Mouse (Mus musculus) liver, embryonic 11.5 days (tissue): ENCODE data around the gene Spaca3. TPM values are rescaled to one million over a fixed set of nuclear protein-coding genes. Genes with fewer than 3 reads are reported as not detected.
A peak's percentile ranks its signal among the peaks of the same experiment; 100 is the strongest.

Experiments used
- ATAC-seq: fragments of 200-750 bp; cut with Nextera tagmentation; replicated peaks from 2 replicates; pipeline ENCODE4 v1.8.0; 2017; ENCODE audit warnings: moderate number of reproducible peaks, mild to moderate bottlenecking, moderate TSS enrichment, moderate library complexity; ENCODE audit not compliant: low FRiP score
- DNase-seq: peaks from one replicate; pipeline ENCODE4 v3.0.0-alpha.2; 2017; ENCODE audit warnings: low spot score
- H3K27ac ChIP-seq: fragments of 300-500 bp; sonication (generic); 2 replicates; pipeline ENCODE4 v1.5.1; 2014; ENCODE audit warnings: mild to moderate bottlenecking, low read depth, low read length, control low read depth
- H3K27me3 ChIP-seq: fragments of 300-500 bp; sonication (generic); replicated peaks from 2 replicates; pipeline ENCODE4 v1.6.1; 2014; ENCODE audit warnings: low read length, mixed read lengths; ENCODE audit not compliant: control insufficient read depth, insufficient read depth
- H3K36me3 ChIP-seq: fragments of 300-500 bp; sonication (generic); 2 replicates; pipeline ENCODE4 v1.6.1; 2014; ENCODE audit warnings: mild to moderate bottlenecking, low read length, moderate library complexity, mixed read lengths; ENCODE audit not compliant: control insufficient read depth, insufficient read depth
- H3K4me1 ChIP-seq: fragments of 300-500 bp; sonication (generic); replicated peaks from 2 replicates; pipeline ENCODE4 v1.6.1; 2014; ENCODE audit warnings: low read length, mixed read lengths; ENCODE audit not compliant: control insufficient read depth, insufficient read depth
- H3K4me2 ChIP-seq: fragments of 300-500 bp; sonication (generic); 2 replicates; pipeline ENCODE4 v1.6.1; 2014; ENCODE audit warnings: mild to moderate bottlenecking, control low read depth, moderate library complexity
- H3K4me3 ChIP-seq: fragments of 300-500 bp; sonication (generic); 2 replicates; pipeline ENCODE4 v1.5.1; 2014; ENCODE audit warnings: low read depth, low read length, control low read depth
- H3K9ac ChIP-seq: fragments of 300-500 bp; sonication (generic); 2 replicates; pipeline ENCODE4 v1.6.1; 2014; ENCODE audit warnings: low read depth, low read length, control low read depth
- H3K9me3 ChIP-seq: fragments of 300-500 bp; sonication (generic); 2 replicates; pipeline ENCODE4 v1.6.1; 2016; ENCODE audit warnings: low read length, inconsistent platforms, mixed read lengths; ENCODE audit not compliant: control insufficient read depth
- WGBS: fragments of 180-500 bp; shearing (Covaris S2); extraction: QIAGEN DNeasy Blood & Tissue Kit; methylation state at CpG from one replicate; pipeline ENCODE4 v1.1.7; 2014; 5-methylcytosine and 5-hydroxymethylcytosine counted together
- polyA plus RNA-seq: library from polyadenylated mRNA; unstranded; fragments of >200 nt; fragmentation: Nextera tagmentation; extraction: Ambion mirVana; gene quantifications from 2 replicates; pipeline ENCODE4 v1.2.1, GENCODE M21; 2014

Spaca3 gene
- polyA plus RNA-seq, 1 experiment from 2014 or later = not detected

GRCm38 (mm10) chr11:80821296-80821695 is 36.9 kb upstream of the Spaca3 start:
- ATAC-seq (0 out of 2 replicates have a peak, but pooled peaks have one; percentile 38), DNase-seq (peak; percentile 44)
- Histone ChIP-seq H3K36me3 (no peaks in the 10 kb centered on the region), H3K27ac (0 out of 2 replicates have a peak overlapping the region, but pooled peaks have one; percentile 3), H3K27me3 (no peaks in the 10 kb centered on the region), H3K4me3 (no peak overlapping the region), H3K9me3 (no peaks in the 10 kb centered on the region), H3K4me2 (peak overlapping the region; percentile 51), H3K4me1 (peaks cover 11% of the 10 kb centered on the region), H3K9ac (no peak overlapping the region)
- WGBS = 31% methylated on average over 14 of the region's 14 CpGs

GRCm38 (mm10) chr11:80821794-80822193 is 36.4 kb upstream of the Spaca3 start:
- Histone ChIP-seq H3K27me3 (no peaks in the 10 kb centered on the region), H3K4me2 (peak overlapping the region; percentile 51), H3K9ac (no peak overlapping the region), H3K9me3 (no peaks in the 10 kb centered on the region), H3K27ac (no peak overlapping the region), H3K4me3 (no peak overlapping the region), H3K36me3 (no peaks in the 10 kb centered on the region), H3K4me1 (peaks cover 11% of the 10 kb centered on the region)
- 52% methylated on average over 9 of the region's 9 CpGs for WGBS
- DNase-seq (no peak), ATAC-seq (no peak)

GRCm38 (mm10) chr11:80835395-80835794 is 22.8 kb upstream of the Spaca3 start:
- Histone ChIP-seq H3K27ac (no peak overlapping the region), H3K27me3 (no peaks in the 10 kb centered on the region), H3K9ac (no peak overlapping the region), H3K36me3 (no peaks in the 10 kb centered on the region), H3K4me3 (no peak overlapping the region), H3K4me1 (no peaks in the 10 kb centered on the region), H3K9me3 (no peaks in the 10 kb centered on the region), H3K4me2 (no peak overlapping the region)
- no peak for ATAC-seq
- 76% methylated on average over 2 of the region's 2 CpGs for WGBS
- DNase-seq = no peak

- Histone ChIP-seq H3K9me3 (no peaks in the 10 kb centered on the region), H3K4me2 (no peak overlapping the region), H3K4me1 (no peaks in the 10 kb centered on the region), H3K4me3 (no peak overlapping the region), H3K27me3 (no peaks in the 10 kb centered on the region), H3K9ac (no peak overlapping the region), H3K27ac (no peak overlapping the region), H3K36me3 (no peaks in the 10 kb centered on the region)
- no peak for ATAC-seq
- DNase-seq = no peak
- 59% methylated on average over 4 of the region's 4 CpGs for WGBS
These were observed 22.3 kb upstream of the Spaca3 start for GRCm38 (mm10) chr11:80835841-80836240.

GRCm38 (mm10) chr11:80838724-80839123 is 19.4 kb upstream of the Spaca3 start:
- Histone ChIP-seq H3K36me3 (no peaks in the 10 kb centered on the region), H3K4me2 (no peak overlapping the region), H3K9me3 (no peaks in the 10 kb centered on the region), H3K4me3 (no peak overlapping the region), H3K4me1 (no peaks in the 10 kb centered on the region), H3K9ac (no peak overlapping the region), H3K27ac (no peak overlapping the region), H3K27me3 (no peaks in the 10 kb centered on the region)
- WGBS = 61% methylated on average over 1 of the region's 1 CpGs
- ATAC-seq = no peak
- DNase-seq = no peak

- Histone ChIP-seq H3K4me3 (no peak overlapping the region), H3K9ac (no peak overlapping the region), H3K36me3 (no peaks in the 10 kb centered on the region), H3K4me1 (no peaks in the 10 kb centered on the region), H3K27ac (no peak overlapping the region), H3K27me3 (no peaks in the 10 kb centered on the region), H3K4me2 (no peak overlapping the region), H3K9me3 (no peaks in the 10 kb centered on the region)
- ATAC-seq (no peak), DNase-seq (no peak)
- 47% methylated on average over 2 of the region's 2 CpGs for WGBS
These were observed 14.7 kb upstream of the Spaca3 start for GRCm38 (mm10) chr11:80843435-80843834.

- WGBS = 70% methylated on average over 7 of the region's 7 CpGs
- no peak for ATAC-seq
- DNase-seq = no peak
These were observed 12.7 kb upstream of the Spaca3 start for GRCm38 (mm10) chr11:80845486-80845885.

GRCm38 (mm10) chr11:80846115-80846514 is 12.1 kb upstream of the Spaca3 start:
- 59% methylated on average over 3 of the region's 3 CpGs for WGBS
- DNase-seq (no peak), ATAC-seq (no peak)

More at GRCm38 (mm10) chr11:80845486-80845885, 12.7 kb upstream of the Spaca3 start:
- Histone ChIP-seq H3K9me3 (no peaks in the 10 kb centered on the region), H3K4me2 (no peak overlapping the region), H3K27ac (no peak overlapping the region), H3K4me3 (no peak overlapping the region), H3K27me3 (no peaks in the 10 kb centered on the region), H3K36me3 (no peaks in the 10 kb centered on the region), H3K4me1 (no peaks in the 10 kb centered on the region), H3K9ac (no peak overlapping the region)

GRCm38 (mm10) chr11:80848131-80848530 is 10.0 kb upstream of the Spaca3 start:
- no peak for DNase-seq
- H3K27me3 ChIP-seq = no peaks in the 10 kb centered on the region
- no peaks in the 10 kb centered on the region for H3K9me3 ChIP-seq
- H3K36me3 ChIP-seq = no peaks in the 10 kb centered on the region
- H3K4me2 ChIP-seq = no peak overlapping the region
- no peaks in the 10 kb centered on the region for H3K4me1 ChIP-seq
- 56% methylated on average over 5 of the region's 5 CpGs for WGBS
- H3K27ac ChIP-seq = no peak overlapping the region
- H3K9ac ChIP-seq = no peak overlapping the region
- no peak overlapping the region for H3K4me3 ChIP-seq
- ATAC-seq = no peak

More at GRCm38 (mm10) chr11:80846115-80846514, 12.1 kb upstream of the Spaca3 start:
- Histone ChIP-seq H3K4me3 (no peak overlapping the region), H3K27ac (no peak overlapping the region), H3K9me3 (no peaks in the 10 kb centered on the region), H3K9ac (no peak overlapping the region), H3K4me1 (no peaks in the 10 kb centered on the region), H3K36me3 (no peaks in the 10 kb centered on the region), H3K27me3 (no peaks in the 10 kb centered on the region), H3K4me2 (no peak overlapping the region)
